Mouse (Mus musculus) retina, adult 2 months (tissue): ENCODE data around the gene Hspa13.

Experiments
- DNase-seq: peaks from one replicate; pipeline ENCODE4 v3.0.0-alpha.2; 2012; ENCODE audit warnings: low read depth, low spot score

Gene Hspa13

DNA sequence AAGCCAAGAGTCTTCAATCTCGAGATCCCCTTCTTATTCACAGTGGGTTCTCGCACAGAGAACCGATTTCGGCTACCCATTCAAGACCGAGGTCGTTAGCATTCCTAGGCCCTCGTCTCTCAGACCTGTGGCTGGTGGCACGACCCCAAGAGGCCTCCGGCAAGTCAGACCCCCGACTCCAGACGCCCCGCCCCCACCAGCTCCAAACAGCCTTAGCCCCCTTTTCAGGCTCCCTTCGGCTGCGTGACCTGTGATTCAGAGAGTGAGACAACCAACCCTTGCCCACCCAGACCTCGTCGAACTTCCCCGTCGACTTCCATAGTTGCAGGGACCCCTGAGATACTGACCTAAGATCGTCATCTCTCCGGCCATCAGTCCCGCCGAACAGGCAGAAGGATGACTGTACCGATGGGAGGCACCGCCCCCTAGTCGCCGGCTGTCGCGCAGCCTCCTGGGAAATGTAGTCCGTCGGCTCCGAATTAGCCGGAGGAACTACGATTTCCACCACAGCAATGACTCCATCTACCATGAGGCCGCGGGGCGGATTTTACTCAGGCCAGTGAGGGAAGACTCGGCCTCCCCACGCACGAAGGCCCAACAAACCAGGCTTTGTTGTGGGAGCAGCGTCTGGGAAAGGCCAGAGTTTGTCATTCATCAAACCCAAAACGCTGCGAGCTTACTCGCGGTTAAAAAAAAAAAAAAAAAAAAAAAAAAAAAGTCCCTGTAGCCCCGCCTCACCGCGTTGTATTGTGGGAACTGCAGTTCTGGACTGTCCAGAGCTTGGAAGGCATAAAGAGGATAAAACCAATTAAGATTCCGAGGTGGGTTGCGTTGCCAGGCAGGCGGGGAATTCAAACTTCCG is at the start of gene Hspa13:
TSS of gene Hspa13 (minus strand) at position 717 of the 862 bp plus-strand sequence.
- peak; percentile 91 for DNase-seq

DNA sequence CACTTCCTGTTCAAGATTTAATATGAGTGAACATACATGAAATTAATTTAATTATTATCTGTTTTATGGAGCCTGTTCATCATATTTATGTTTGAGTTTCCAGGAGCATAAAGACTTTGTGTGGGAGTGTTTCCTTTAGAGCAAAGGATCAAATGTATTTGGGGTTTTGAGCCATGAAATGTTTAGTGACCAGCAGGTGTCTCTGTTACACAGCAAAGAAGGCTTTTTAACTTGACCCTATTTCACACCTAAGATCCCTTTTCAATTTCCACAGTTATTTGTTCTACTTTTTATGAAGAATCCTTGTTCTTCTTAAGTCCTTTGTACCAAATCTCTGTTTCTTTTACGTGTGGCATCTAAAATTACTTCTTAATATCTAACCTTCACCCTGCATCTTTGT is 12.4 kb upstream of the Hspa13 start:
- no peak for DNase-seq

DNA sequence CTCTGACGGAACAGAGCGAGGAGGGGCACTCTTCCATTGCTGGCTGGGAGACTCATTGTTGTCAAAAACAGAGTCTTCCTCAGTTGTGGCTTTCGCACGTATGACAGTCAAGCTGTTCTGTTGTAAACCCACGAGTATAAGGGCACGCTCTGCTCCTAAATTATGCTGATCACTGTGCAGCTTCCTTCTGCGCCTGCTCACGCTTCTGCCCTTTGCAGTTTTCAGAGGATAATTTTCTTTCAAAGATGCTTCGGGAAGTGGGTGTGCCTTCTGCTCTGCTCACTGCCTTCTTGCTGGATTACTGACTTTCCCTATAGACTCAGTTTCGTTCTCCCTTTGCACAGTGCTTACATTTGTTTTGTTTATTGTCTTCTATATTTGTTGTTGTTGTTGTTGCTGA is 6.3 kb upstream of the Hspa13 start:
- DNase-seq = no peak

DNA sequence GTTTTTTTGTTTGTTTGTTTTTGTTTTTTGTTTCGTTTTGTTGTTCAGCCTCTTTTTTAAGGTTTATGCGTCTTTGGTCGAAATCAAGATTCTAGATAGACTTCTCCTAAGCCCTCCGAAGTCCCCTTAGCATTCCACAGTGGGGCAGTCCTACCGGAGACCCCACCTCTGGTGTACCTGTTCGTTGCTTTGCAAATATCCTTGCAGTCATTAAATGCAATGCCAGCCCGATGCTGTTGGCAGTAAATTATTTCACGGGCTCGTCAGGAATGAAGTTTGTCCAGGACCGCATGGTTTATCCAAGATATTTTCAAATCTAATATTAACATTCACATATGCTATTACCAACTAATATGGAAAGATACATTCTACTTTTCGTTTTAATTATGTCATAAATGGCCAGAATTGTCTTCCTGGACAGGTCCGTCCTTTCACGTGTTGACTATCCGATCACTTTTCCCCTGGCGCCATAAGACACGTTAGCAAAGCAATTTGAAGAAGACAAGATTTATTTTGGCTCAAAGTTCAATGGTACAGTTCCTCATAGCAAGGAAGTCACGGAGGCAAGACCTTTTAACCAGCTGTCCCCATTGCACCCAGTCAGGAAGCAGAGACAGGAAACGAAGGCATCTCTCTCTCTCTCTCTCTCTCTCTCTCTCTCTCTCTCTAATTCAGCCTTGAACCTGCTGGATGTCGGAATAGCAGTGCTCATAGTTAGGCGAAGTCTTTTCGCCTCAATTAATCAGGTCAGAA is 522 bp upstream of the Hspa13 start:
- no peak for DNase-seq

DNA sequence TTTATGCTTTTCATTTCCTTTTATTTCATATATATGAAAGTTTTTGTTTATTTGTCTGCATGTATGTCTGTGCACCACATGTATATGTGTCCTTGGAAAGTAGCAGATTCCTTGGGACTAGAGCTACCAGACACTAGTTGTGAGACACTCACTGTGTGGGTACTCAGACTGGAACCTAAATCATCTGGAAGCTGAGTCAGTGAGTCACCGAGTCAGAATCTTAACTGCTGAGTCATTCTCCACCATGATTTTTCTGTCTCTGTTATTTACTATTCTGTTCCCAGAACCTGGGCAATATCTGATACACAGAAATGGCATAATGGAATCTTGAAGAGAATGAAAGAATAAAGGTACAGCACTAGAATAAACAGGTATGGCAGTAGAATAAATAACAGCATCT is 14.0 kb downstream of the Hspa13 start:
- no peak for DNase-seq

DNA sequence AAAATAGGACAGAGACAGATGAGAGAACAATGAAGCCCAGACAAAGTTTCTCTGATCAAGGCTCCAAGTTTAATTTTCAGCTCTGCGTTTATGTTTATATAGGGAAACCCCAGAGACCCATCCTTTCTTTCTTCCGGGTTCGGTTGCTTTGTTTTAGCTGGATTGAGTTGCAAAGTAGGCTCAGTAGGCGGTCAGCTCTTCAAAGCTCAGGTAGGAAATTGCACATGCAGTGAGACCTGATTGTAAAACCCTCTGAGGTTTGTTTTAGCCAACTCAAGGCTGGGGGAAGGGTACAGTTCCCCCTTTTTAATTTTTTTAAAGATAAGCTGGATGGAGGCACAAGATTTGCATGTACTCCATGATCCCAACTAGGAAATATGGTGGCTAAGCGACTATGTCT is 16.8 kb downstream of the Hspa13 start:
- DNase-seq = no peak

DNA sequence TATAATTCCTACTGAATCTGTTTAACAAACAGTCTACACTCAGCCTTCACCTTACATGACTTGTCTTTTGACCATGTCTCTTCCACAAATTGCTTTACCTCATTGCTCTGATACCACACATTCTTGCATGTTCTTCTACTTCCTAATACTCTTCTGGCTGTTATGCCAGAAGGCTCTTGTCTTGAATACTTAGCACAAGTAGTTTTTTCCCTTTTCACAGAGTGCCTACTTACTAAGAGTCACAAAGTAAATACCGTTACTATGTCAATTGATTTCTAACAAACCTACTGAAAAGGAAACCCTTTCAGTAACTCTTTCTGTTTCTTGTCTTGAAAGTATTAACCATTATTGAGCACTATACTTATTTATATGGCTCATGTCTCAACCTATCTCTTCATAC is 18.0 kb downstream of the Hspa13 start:
- no peak for DNase-seq

DNA sequence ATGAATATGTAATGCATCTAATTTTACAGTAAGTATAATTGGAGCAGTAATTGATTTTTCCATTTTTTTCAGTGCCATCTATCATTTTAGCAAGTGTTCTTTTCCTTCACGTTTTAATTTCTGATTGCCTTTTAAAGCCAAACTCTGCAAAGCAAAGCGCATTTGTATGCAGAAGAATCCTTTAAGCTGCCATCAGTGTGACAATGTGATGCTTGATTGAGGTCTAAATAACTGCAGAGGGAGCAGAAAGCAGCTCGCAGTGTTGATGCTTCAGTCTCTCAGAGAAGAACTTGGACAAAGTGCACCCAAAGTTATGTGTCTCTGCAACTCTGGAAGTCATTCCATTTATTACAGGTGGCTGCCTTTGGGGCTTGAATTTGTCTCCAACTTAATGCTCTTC is 22.9 kb downstream of the Hspa13 start:
- no peak for DNase-seq

DNA sequence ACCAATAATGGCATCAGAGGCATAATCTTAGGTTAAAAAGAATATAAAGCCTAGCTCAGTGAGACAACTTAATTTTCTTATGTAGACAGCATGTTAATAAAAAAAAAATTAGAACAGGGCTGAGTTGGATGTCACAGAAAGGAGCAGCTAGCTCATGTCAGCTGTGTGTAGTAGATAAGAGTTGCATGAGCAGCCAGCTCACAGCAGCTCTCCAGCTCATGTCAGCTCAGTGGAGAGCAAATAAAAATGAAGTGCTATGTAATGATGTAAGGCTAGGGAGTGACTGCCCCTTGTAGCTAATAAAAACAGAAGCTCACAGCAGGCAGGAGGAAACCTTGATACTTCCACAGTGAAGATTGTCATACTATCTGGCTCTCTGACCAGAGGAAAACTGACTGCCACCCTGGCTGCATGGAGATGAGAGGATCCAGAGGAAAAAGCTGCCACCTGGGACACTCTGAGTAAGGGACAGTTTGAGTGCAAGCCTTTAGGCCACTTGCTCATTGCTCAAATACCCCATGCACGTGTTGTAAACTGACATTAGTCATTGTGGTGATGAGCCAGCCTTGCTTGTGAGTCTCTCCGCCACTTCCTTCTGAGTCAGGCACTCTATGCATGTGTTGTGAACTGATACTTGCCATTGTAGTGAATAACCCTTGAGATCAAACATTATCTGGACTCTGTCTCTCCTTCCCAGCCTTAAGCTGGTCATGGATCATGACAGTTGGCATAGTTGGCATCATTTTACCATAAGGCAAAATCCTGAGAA is 49.3 kb downstream of the Hspa13 start:
- DNase-seq = no peak

DNA sequence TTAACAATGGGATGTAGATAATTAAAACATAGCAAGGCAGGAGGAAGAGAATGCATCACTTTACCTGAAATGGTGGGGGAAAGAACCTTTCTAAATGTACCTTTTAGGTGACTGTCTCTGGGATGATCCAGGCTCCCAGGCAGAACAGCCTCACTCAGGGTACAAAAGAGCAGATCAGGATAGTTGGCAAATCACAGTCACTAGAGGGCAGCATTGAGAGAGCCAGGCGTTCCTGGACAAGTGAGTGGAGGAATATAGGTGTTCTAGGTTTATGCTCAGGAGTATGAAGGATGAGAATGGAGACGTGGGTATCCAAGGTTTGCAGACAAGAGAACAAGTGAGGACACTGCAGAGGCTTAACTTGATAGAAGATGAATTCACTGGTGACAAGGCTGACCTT is 70.7 kb downstream of the Hspa13 start:
- peak; percentile 28 for DNase-seq
